Mouse (Mus musculus) ES-Bruce4 (cell line): ENCODE results near the gene Retreg1.

Source experiments
- CTCF ChIP-seq: IDR thresholded peaks from one replicate; pipeline ENCODE4 v1.8.1; 2011; ENCODE audit warnings: low read depth, low read length
- POLR2A ChIP-seq: IDR thresholded peaks from one replicate; pipeline ENCODE4 v1.8.1; 2011; ENCODE audit warnings: low read length; ENCODE audit not compliant: insufficient read depth

- TF ChIP-seq POLR2A: no peak
- no peak for TF ChIP-seq CTCF
Measured at GRCm38 (mm10) chr15:25822656-25823055, 20.3 kb upstream of the Retreg1 start.
